Mouse (Mus musculus): ENCODE results near the gene Astn1.

Astn1 gene

DNA sequence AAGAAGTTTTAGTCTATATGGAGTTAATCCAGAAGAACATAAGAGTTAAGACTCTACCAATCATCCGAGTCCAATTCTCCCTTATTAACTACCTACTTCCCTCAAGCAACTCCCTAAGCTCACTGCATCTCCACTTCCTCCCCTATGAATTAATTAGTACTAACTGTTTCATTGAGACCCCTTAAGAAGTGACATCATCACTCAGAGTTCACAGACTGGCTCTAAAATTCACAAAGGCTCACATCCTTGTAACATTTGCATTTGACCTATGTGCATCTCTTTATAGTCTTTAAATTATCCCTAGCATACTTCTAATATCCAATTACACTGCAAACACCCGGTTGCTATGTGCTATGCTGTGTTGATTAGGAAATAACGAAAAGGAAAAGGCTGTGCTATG is 174.1 kb downstream of the Astn1 start:
- DNase-seq (ENCODE audit: low spot score in 2 of 2) = no peak

DNA sequence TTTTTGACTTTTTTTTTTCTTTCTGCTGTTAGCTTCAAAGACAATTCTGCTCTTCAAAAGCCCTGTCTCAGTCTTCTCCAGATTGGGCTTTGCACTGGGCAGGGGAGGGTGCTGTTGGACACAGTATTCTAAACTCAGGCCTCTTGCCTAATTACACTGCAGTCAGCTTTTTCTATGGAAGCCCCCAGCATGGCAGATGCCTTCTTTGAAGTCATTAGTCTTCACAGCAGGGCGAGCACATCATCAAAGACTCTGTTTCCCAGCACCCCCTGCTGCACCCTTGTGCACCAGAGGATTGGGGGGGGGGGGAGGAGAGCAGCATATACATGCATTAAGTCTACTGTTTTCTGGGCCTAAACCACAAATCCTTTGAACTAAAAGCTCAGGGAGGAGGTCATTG is 174.8 kb downstream of the Astn1 start:
- DNase-seq (ENCODE audit: low spot score in 2 of 2) = no peak

DNA sequence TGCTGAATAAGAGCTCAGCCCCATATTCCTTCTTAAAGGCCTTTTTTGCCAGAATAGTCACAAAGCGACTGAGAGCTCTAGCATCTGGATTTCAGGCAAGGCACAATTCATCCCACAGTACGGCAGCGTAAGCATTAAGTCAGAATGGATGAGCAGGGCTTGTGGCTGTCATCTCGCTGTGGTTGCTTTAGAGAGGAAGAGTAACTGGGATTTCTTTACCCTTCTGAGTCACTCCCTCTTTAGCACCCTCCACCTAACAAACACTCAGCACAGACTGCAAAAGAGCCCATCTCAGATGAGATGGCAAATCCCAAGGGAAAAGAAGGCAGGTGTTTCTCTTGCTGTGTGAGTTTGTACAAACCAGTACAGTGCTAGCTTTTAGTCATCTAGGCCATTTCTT is 183.0 kb downstream of the Astn1 start:
- DNase-seq (ENCODE audit: low spot score in 2 of 2) = no peak

DNA sequence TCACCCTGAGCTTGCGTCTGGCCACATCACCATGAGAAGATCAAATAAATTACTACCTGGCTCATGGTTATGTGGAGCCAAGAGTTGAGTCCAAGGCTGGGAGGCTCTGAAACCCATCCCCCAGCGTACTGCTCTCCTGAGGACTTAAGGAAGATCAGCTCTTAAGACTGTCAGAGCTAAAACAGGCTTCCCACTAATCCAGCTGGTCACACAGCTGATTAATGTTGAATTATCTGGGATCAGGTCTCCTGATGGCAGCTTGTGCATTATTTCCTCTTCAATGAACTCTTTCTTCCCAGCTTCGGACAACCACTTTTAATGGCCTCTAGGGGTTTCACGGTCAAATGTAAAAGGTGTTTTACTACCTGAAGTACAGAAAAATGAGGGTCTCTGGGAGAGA is 184.4 kb downstream of the Astn1 start:
- DNase-seq (ENCODE audit: low spot score in 2 of 2) = no peak

DNA sequence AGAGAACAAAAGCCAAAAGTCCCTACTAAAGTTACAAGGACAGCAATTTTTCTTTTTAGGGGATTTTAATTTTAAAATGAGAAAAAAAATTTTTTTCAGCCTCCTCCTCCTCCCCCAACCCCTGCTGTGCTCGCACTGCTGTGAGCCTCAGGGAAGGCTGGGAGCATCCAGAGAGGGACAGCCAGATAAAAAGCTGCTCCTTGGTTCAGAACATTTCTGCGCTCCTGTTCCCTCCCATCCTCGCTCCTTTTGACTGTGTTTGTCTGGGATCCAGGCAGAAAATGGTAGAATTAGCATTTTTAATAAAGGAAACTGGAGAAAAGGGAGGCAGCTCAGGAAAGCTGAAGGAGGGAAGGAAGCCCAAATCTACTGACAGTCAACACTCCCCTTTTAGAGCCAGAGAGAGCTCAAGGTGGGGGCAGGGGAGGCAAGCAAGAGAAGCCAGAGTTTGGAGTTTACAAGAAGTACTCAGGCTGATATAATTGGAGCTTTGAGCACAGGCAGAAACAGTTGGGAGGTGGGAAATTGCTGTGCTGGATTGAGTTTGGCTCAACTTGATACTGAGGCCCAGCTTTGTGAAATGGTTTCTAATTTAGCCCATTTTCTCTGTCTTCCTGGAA is 185.6 kb downstream of the Astn1 start:
- no peak for DNase-seq (ENCODE audit: low spot score in 2 of 2)

DNA sequence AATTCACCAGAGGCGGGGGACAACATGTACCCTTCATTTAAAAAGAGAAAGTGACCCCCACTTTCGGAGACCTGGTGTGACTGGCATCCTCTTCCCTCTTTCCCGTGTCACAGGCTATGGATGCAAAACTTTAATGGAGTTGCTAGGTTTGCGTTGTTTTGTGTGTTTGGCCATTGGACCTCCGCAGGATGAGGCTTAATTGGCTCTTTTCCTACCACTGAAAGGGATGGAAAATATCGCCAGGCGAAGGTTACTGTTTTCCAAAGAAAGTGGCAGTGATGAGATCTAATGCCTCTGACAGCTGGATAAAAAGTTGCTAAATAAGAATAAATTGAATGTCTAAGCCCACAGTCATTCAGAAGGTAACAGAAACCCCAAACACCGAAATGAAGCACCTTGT is 186.2 kb downstream of the Astn1 start:
- DNase-seq (ENCODE audit: low spot score in 2 of 2) = no peak

DNA sequence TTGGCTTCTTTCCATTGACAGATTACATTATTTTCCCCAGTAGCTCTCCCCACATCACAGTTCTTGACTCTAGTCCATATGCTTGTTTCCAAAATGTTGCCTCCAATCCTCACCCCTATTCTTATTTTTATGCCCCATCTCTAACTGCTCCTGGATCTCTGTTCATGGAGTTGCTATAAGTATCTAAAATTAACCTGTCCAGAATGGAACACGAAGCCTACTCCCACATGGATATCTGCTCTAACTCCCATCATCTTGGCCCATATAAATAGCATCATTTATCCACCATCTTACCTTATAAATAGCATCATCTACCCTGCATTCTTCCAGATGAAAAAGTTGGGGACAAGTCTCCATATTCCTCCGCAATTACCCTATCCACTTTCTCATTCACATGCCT is 187.5 kb downstream of the Astn1 start:
- no peak for DNase-seq (ENCODE audit: low spot score in 2 of 2)

DNA sequence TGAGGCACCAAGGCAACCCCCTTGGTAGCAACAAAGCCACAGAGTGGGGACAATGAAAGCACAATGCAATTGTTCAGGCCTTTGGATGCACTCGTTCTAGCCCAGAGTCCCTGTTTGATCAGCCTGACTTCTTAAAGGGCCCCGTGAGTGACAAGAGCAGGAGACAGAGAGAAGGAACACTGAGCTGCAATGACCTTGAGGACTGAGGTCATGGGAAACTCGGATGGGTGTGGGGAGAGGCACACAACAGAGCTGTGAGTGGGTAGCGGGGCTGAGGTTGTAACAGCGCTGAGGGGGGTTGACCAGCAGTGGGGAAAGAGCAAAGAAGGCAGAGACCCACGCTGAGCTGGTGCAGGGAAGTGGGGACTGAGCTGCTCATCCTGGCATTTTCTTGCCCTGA is 189.9 kb downstream of the Astn1 start:
- no peak for DNase-seq (ENCODE audit: low spot score in 2 of 2)

DNA sequence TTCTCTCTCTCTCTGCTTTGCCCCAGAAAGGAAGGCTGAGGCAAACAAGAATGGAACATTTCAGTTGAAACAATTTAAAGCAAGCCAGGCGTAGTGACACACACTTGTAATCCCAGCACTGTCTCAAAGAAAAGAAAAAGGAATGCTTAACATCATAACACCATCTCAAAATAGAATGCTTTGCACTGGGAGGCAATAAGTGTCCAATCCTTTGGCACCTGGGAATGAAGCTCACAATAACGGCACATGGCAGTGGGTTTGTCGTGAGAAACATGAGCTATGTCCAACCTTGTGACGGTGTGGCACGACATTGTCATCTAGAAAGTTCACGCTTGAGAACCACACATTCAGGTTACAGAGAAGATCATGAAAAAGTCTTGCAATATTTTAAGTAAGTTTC is 191.3 kb downstream of the Astn1 start:
- DNase-seq (ENCODE audit: low spot score in 2 of 2) = no peak

DNA sequence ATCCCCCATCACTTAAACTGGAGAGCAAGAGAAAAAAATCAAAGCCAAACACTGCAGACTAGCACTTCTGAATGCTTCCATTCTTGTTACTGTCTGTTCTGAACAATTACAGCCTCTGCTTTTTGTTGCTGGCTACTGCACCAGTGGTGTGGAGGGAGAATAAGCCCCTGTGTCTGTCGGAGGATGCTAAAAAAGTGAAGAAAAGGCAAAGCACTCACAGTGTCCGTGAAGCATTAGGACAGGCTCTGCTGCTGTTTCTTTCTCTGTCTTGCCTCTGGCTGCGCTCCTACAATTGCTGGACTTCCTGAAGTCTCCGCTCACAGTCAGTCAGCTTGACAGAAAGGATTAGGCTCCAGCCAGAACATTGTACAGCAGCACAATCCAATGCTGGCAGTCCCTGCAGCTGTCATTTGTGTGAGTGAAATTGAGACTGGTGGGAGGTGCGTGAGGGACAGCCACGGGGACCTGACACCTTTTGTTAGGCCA is 192.0 kb downstream of the Astn1 start:
- no peak for DNase-seq (ENCODE audit: low spot score in 2 of 2)

DNA sequence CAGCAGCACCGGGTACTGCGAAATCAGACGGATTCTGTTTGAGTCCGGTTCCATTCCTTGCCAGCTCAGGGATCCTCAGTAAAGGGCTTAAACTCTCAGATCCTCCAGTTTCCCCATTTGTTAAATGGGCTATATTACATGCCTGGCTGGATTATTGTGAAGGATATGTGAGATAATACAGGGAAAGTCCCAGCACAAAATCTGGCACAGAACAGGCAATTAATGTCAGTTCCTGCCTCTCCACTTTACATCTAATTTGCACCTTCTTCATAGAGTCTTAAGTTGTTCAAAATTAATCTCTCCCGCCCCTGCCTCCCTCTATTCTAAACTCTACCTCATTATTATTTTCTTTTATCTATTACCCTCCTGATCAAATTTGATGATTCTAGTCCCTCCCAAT is 211.1 kb downstream of the Astn1 start:
- no peak for DNase-seq (ENCODE audit: low spot score in 2 of 2)

DNA sequence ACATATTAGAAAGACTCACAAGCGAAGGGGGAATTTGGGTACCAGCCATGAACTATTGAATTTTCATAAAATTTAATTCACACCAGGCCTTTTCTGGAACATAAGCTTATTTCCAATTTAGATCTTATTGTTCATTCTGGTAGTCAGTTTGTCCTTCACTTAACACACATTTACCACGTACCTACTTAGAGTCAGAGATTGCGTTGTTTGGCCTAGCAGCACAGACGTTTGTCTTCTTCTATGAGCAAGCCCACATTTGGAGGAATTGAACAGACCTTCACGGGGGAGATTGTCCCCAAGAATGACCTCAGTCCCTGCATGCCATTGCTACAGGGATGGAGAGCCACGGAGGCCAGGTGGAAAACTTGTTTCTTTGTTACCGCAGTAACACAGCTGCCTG is 211.5 kb downstream of the Astn1 start:
- DNase-seq (ENCODE audit: low spot score in 2 of 2) = no peak

DNA sequence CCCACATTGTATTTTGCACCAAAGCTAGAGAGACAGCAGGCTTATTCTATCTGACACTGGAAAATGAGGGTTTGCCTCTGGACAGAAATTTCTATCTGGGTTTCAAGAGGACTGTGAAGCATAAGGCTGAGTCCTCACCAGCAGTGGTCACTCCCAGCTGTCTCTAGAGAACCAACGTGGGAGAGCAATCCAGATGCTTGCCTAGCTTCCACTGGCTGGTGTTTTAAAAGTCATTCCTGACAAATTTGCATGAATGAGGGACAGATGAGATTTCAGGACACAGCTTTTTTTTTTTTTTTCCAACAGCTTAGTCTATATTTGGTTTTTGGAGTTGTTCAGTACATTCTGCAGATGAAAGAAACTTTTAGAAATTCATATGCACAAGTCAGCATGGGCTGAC is 213.9 kb downstream of the Astn1 start:
- no peak for DNase-seq (ENCODE audit: low spot score in 2 of 2)

DNA sequence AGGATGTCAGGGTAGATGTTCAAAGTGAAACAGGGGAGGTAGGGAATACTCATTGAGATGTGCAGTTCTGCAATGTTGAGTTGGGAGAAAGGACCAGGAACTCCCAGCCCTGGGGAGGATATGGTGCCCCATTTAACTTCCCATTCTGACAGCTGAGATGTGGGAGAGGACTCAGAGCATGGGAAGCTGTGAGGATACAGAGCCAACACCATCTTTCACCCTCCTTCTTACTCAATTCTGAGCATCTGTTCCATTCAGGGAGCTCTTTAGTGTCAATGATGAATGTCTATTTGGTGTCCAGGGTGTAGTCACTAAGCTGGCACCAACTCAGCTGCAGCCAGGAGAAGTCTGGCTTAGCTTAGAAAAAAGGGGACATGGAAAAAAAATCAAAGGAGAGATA is 219.7 kb downstream of the Astn1 start:
- no peak for DNase-seq (ENCODE audit: low spot score in 2 of 2)

DNA sequence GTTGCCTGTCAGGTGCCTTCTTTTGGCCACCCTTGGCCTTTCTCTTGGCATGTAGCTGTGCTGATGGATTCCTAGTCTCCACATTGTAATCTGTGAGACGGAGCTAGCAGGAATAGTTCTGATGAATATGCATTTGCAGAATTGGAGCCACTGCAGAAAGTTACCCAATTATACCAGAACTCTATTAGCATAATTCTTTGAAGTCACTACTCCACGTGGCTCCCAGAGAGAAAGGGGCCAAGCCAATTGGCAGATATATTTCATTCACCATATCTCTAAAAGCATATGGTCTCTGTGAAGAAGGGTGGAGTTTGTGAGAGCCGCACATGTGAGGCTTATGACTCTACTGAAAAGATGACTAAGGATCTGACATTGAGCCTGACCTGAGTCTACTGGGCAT is 226.8 kb downstream of the Astn1 start:
- no peak for DNase-seq (ENCODE audit: low spot score in 2 of 2)

DNA sequence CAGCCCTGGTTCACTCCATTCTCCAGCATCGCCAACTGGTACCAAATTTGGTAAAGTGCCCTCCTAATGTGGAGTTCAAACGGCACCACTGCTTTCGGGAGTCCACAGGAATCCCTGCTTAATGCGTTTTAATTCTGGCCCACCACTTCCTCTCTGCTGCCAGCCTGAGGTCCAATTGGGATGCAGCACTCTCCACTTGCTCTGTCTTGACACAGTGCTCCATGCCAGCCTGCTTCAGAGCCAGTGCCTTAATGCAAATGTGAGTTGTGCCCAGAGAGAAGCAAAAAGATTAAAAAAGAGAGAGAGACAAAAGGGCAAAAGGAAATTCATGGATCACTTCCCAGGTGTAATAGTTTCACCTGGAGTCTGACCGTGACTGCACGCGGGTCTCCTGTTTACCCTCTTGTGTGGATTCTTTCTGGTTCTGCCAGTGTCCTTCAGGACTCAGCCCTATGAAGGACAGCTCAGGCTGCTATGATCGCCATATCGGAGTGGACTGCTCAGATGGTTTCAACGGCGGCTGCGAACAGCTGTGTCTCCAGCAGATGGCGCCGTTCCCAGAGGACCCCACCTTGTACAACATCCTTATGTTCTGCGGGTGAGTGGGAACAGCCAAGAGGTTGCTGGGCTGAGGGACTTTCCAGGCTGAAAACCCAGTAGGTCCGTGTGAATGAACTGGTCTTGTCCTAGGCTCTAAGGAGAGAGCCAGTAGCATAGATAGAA is 234.8 kb downstream of the Astn1 start:
- no peak for DNase-seq (ENCODE audit: low spot score in 2 of 2)

DNA sequence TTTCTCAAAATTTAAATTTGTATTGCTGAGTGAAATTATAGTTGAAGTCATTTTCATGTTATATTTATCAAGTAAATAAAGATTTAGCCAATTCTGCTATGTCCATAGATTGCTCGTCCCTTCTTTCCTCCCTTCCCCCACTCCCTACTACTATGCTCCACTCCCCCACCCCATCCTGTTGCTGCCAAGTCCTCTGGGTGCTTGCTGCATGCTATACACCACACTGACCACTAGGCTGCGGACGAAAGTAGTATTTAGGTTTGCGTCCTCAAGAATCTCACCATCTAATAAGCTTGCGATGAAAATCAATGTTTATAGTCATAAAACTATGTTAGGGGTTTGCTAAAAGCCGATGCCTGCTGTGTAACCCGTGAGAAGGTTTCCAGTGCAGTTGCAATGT is 235.9 kb downstream of the Astn1 start:
- no peak for DNase-seq (ENCODE audit: low spot score in 2 of 2)

DNA sequence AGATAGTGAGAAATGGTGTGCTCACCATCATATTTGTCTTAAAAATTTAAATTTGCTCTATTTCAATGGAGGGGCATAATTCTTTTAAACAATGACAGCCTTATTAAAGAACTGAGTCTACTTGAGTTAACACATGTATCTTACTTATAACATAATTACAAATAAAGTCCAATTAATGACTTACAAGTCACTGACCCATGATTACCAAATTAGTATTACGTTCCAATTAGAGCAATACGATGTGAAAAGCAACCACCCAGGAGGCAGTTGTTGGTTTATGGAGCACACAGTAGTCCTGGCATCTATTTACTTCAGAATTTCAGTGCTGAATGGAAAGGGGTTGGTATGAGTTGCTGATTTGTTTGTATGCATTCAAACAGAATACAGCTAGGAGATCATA is 237.4 kb downstream of the Astn1 start:
- DNase-seq (ENCODE audit: low spot score in 2 of 2) = no peak

DNA sequence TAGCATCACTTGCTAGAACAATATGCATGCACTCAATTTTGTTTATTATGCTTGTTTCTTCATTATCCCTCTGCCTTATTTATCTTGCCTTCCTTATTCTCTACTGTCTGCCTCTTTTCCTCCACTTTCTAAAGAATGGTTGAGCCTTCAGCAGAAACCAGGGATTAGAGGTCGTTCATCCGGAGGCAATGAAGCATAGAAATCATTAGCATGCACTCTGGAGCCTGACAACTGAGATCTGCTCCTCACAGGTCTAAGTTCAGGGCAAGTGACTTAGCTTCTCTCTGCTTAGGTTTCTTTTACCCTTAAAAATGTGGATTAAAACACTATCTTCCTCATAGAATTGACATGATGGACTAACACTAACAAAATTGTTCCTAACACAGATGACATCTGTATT is 241.0 kb downstream of the Astn1 start:
- no peak for DNase-seq (ENCODE audit: low spot score in 2 of 2)

DNA sequence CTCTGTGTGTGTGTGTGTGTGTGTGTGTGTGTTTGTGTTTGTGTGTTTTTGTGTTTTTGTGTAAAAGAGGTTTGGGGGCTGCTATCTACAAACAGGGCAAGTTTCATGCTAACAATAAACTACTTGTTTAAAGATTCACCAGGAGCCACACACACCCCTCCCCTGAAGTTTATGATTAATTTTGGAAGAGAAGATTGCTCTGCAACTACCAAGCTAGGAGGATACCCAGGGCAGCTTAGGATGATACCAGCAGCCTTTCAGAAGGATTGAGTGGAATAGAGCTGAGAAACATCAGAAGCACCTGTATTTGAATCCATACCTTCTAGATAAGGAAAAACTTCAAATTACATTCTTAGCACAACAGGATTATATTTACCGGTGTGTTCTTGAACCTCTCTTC is 242.1 kb downstream of the Astn1 start:
- DNase-seq (ENCODE audit: low spot score in 2 of 2) = no peak

DNA sequence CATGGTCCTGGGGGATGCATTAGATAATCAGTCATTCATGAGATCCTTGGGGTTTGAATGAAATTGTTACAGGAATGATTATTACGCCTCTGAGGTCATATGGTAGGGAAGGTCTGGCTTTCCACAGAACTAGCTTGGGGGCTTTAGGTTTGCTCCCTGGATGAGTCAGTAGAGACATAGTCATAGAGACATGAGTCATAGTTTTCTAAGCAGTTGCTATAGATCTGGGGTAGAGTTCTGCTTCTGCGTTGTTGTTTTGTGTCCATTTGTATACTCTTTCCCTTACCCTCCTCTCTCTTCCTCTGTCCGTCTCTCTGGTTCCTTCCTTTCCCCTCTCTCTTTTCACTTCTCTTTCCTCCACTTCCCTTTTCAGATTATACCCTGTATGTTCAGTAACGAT is 243.5 kb downstream of the Astn1 start:
- DNase-seq (ENCODE audit: low spot score in 2 of 2) = no peak

DNA sequence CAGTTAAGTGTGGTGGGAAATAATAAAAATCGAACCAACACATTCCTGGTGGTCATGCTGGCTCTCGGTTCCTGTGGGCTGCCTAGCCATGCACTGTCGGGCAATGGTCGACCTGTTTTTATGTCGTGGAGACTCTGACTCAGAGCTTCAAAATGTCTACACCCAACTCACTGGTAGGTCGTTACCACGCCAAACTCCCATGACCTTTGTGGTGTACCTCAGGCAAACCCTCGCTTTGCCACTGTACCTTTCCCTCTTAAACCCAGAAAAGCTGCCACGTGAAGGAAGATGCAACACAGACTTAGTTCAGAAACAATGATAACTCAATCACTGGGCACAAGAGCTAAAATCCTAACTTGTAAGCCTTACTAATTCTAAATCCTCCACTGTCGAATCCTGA is 244.3 kb downstream of the Astn1 start:
- DNase-seq (ENCODE audit: low spot score in 2 of 2) = no peak

DNA sequence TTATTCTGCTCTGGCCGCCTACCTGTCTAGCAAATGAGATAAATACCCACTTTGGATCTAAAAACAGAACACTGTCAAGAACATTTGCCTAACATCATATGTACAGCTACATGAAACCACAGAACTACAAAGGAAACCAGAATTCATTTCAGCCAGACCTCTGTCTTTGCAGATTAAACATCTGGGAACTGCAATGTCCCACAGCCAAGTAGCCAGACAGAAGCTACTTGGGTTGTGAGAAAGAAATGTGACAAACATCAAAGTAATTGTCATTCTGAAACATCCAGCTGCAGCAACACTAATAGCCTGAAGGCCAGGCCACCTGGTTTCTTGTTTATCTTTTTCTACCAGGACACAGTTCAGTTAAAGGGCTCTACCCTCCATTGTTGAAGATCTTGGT is 245.1 kb downstream of the Astn1 start:
- DNase-seq (ENCODE audit: low spot score in 2 of 2) = no peak

DNA sequence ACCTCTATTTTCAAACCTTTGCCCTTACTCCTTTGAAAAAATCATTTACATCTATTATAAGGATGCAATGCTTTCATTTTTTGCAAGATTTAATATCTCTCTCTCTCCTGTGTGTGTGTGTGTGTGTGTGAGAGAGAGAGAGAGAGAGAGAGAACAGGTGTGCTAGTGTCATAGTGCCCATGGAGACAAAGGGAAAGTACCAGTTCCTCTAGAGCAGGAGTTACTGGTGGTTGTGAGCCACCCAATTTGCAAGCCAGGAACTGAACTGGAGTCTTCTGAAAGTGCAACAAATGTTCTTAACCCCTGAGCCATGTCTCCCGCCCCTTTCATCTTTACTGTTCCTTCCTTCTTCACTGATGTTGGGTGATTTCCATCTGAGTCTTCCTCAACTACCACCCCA is 253.1 kb downstream of the Astn1 start:
- no peak for DNase-seq (ENCODE audit: low spot score in 2 of 2)

All from natural killer cell, adult 2 months (primary cell).